Mouse (Mus musculus) mesoderm, embryonic 11.5 days (tissue): ENCODE measurements around the gene 1110032A03Rik.

Experiments used
- DNase-seq: peaks from one replicate; pipeline ENCODE4 v3.0.0-alpha.2; 2012; ENCODE audit warnings: low read depth, low spot score

Gene 1110032A03Rik

GRCm38 (mm10) chr9:50774026-50774462 lies 1.3 kb downstream of the 1110032A03Rik start:
- no peak for DNase-seq

- no peak for DNase-seq
Observed at GRCm38 (mm10) chr9:50770011-50770410, 5.3 kb downstream of the 1110032A03Rik start.

- peak; percentile 97 for DNase-seq
Observed at GRCm38 (mm10) chr9:50768107-50769002, 7.0 kb downstream of the 1110032A03Rik start, which contains the start of gene Fdxacb1. Fdxacb1 (plus strand) TSS chr9:50768236.

- DNase-seq: no peak
Observed at GRCm38 (mm10) chr9:50767531-50768106, 7.7 kb downstream of the 1110032A03Rik start.

GRCm38 (mm10) chr9:50763331-50763730 lies 12.0 kb downstream of the 1110032A03Rik start:
- DNase-seq: peak; percentile 34

GRCm38 (mm10) chr9:50761520-50762243 lies 13.6 kb downstream of the 1110032A03Rik start:
- DNase-seq: no peak

GRCm38 (mm10) chr9:50756711-50757110 lies 18.6 kb downstream of the 1110032A03Rik start:
- no peak for DNase-seq

- DNase-seq: no peak
Observed at GRCm38 (mm10) chr9:50753947-50754346, 21.4 kb downstream of the 1110032A03Rik start.

- DNase-seq: no peak
Observed at GRCm38 (mm10) chr9:50752784-50753615, 22.3 kb downstream of the 1110032A03Rik start.

- DNase-seq: no peak
Observed at GRCm38 (mm10) chr9:50752054-50752602, 23.2 kb downstream of the 1110032A03Rik start, which contains the start of gene Hspb2. Hspb2 (minus strand) TSS chr9:50752354.

GRCm38 (mm10) chr9:50751323-50751722 lies 24.0 kb downstream of the 1110032A03Rik start, which contains the start of gene Cryab:
Cryab (plus strand) TSS chr9:50751325.
- no peak for DNase-seq

- DNase-seq: no peak
Observed at GRCm38 (mm10) chr9:50750706-50751105, 24.6 kb downstream of the 1110032A03Rik start.

GRCm38 (mm10) chr9:50746214-50746677 lies 29.1 kb downstream of the 1110032A03Rik start, which contains the start of gene 2310030G06Rik:
2310030G06Rik (minus strand) TSS chr9:50746536.
- peak; percentile 52 for DNase-seq

GRCm38 (mm10) chr9:50745806-50746205 lies 29.5 kb downstream of the 1110032A03Rik start:
- DNase-seq: no peak

- DNase-seq: no peak
Observed at GRCm38 (mm10) chr9:50742744-50743143, 32.6 kb downstream of the 1110032A03Rik start.

- no peak for DNase-seq
Observed at GRCm38 (mm10) chr9:50742261-50742660, 33.1 kb downstream of the 1110032A03Rik start.

- DNase-seq: no peak
Observed at GRCm38 (mm10) chr9:50740867-50741784, 34.2 kb downstream of the 1110032A03Rik start.

GRCm38 (mm10) chr9:50738914-50739870 lies 36.1 kb downstream of the 1110032A03Rik start, which contains the start of gene Dixdc1:
Dixdc1 (minus strand) TSS chr9:50739517.
- peak; percentile 93 for DNase-seq
